Mouse (Mus musculus): Measurements from ENCODE around the gene Slc29a1.
"Not testable (repeated sequence)": the region's sequence is repeated elsewhere in the genome, so short reads cannot be mapped to it uniquely, and the experiment has no call there.

Gene Slc29a1

GRCm38 (mm10) chr17:45599446-45600242 is at the start of gene Slc29a1:
Gene Slc29a1, minus strand, starts transcription at chr17:45599606.
- peak; percentile 48 for DNase-seq

- DNase-seq: no peak
Measured at GRCm38 (mm10) chr17:45644185-45644584, 44.8 kb upstream of the Slc29a1 start.

- peak; percentile 92 for DNase-seq
Measured at GRCm38 (mm10) chr17:45642701-45643100, 43.3 kb upstream of the Slc29a1 start.

DNA sequence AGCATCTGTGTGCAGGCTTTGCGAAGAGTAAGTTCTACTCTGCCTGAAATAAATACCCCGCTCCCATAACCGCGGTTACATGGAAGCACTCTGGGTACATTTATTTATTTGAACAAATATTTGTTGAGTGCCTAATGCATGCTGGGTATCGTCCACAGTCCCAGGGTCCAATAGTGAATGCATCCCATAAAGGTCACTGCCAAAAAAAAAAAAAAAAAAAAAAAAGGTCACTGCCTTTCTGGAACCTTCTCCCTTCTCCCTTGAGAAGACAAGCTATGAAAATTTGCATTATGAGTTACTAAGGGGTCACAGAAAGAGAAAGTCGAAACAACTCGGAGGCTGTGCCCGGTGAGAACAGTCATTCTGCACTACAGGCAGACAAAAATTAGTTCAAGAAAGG is 42.6 kb upstream of the Slc29a1 start:
- no peak for DNase-seq

DNA sequence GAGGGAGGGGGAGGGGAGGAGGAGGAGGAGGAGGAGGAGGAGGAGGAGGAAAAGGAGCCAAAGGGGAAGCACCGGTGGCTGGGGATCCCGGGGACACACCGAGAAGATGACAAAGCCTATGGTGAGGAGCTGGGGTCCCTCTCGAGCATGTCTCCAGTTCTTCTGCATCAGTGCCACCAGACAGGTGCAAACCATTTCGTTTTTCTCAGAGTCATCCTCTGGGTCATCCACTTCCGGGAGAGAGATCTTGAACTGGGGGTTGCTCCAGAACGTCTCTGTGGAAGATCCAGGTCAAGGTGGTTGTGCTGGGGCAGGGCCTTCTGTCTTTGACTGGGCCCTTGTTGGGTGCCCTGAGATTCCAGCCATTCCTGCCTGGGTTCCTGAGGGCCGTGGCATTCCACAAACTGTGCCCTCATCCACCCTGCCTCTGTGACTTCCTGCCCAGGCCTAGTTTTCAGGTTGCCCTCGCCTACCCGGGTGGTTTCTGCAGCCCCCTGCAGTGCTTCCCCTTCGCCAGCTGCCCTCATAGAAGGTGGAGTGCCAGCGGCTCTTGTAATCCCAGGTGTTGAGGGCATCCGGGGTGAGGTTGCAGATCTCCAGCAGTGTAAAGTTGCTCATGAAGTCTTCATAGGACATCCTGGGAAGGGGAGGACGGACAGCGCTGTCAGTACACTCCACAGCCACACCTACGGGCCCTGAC is 39.3 kb upstream of the Slc29a1 start:
- peak; percentile 77 for DNase-seq

GRCm38 (mm10) chr17:45634033-45634432 is 34.6 kb upstream of the Slc29a1 start:
- DNase-seq: no peak

DNA sequence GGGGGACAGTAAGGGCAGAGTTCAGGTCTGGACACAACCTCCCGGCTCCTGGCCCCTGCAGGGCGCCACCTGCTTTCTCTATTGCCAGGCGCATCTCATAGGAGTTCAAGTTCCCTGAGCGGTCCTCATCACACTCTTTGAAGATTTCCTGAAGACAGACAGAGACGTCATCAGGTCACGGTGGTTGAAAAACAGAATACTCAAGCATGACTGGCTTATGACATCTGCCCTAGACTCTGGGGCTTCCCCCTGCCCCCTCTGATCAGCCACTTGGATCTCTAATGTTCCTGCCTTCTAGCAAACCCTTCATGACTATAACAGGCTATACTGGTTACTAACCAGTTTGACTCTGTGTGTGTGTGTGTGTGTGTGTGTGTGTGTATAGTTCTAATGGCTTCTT is 32.5 kb upstream of the Slc29a1 start:
- DNase-seq: no peak

GRCm38 (mm10) chr17:45630992-45631391 is 31.6 kb upstream of the Slc29a1 start:
- peak; percentile 26 for DNase-seq

DNA sequence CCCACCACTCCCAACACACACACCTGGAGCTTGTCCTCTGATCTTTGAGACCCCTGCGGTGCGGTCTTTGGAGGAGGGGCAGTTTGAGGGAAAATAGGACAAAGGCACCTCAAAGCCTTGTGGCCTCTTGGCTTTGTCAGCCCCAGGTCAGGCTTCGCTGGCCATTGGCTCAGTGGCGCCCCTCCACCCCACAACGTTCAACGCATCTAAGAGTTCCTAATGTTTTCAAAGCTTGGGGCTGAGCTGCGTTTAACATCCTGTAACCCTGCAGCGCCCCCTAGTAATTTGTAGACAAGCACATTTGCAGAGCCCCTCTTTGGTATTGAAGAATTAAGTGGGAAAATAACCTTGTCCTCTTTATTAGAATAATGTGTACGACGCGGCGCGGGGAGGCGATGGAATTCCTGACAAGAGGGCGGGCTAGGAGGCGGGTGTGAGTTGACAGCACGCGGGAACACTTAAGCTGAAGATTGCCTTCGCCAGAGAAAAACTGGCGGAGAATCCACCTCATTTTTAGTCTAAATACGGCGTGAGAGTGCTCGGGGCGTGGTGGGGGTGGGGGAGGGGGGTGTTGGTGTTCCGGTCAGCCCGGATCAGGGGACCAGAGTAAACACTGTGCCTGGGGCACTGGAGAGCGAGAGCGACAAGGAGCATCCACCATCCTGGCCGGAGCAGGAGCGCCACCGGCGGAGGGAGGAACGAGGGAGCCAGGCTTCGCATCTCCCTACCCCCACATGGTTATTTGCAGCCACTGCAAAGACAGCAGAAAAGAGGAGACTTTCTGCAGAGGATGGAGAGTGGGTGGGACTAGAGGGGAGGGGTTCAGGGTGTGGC is 30.7 kb upstream of the Slc29a1 start:
- peak; percentile 85 for DNase-seq

DNA sequence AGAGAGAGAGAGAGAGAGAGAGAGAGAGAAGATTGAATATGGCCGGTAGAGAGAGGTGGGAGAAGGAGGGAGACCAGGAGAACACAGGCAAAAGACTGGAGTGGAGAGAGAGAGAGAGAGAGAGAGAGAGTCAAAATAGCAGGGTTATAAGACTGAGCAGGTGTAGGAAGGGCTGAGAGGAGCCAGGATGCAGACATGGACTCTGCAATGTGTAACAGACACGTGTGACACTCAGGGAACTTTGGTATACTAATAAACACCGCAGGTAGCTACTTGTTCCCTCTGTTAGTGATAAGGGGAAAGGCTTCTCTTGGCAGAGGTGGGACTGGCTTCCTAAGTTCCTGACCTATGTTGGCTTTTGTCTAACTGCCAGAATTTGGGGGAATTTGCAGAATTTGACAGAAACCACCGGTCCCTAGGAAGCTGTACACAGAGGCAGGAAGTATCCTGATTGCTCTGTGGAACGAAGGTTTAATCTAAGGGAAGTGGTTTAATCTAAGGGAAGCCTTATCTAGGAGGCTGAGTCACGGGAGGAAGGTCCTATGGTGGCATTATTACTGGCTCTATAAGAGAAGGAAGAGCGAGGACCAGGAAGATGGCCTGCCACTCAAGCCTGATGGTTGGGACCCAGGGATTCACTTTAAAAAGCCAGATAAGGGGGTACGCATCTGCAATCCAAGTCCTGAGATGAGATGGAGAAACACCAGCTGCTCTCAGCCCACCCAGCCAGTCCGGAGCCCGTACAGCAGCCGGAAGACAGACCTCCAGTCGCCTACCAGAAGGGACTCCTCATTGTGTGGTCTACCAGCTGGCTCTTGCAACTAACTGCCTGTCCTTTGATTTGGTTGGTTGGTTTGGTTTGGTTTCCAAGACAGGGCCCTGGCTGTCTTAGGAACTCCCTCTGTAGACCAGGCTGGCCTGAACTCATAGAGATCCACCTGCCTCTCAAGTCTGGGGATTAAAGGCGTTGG is 29.8 kb upstream of the Slc29a1 start:
- no peak for DNase-seq

DNA sequence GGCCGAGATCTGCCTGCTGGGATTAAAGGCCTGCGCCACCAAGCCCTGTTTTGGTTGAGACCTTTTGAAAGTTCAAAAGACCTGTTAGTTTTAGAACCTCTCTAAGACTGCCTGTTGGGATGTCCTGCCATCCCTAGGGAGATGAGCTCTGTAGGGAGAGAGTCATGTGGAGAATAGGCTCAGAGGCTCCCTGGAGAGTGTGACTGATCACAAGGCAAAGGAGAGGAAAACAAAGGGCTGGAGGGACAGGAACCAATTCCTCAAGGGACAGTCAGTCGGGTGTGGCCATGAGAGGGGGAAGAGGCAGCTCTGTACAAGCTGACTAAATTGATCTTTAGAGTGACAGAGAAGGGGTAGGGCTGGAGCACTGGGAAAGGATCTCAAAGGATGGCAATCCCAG is 28.8 kb upstream of the Slc29a1 start:
- no peak for DNase-seq

DNA sequence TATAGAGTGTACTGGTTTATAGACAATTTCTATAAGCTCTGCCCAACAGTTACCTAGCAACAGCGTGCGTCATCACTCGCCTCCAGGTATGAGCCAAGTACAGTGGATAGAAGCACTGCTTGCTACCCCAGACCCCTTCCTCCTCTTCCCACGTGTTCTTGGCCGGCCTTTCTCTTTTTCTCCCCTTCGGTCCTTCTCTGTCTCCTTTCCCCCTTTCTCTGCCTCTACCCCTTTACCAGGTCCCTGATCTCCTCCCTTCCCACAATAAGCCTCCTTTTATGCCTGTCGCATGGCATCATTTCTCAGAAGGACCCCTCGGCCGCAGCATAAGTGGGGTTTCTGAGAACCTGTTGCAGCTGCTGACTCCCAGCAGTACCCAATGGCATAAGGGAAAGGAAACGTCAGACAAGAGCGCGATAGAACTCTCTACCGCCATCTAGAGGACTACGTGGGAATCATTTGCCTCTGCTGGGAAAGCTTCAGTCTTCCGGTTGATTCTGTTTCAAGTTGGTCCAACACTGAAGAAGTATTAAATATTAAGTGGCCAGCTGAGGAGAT is 27.2 kb upstream of the Slc29a1 start:
- DNase-seq: peak; percentile 76

GRCm38 (mm10) chr17:45623425-45623824 is 24.0 kb upstream of the Slc29a1 start:
- DNase-seq: not testable (repeated sequence)

- peak; percentile 61 for DNase-seq
Measured at GRCm38 (mm10) chr17:45619386-45620256, 20.2 kb upstream of the Slc29a1 start.

DNA sequence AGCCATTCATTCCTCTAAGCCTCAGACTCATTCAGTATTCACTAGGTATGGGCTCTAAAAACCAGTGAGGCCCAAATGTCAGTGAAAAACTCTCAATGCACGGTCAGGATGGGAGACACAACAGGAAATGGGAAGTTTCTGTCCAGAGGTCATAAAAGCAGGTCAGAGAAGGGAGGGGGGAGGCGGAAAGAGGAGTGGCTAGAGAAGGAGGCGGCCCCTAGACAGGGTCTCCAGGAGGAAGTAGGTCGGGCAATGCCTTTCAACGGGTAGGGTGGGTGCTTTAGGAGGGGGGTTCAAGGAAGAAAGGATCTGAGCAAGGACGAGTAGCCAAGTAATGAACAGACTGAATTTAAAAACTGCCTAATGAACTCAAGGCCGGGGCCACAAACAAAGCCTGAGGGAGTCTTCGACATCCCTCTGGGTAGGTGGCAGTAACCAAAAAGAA is 19.6 kb upstream of the Slc29a1 start:
- DNase-seq: peak; percentile 73

GRCm38 (mm10) chr17:45617655-45618054 is 18.2 kb upstream of the Slc29a1 start:
- DNase-seq: no peak

DNA sequence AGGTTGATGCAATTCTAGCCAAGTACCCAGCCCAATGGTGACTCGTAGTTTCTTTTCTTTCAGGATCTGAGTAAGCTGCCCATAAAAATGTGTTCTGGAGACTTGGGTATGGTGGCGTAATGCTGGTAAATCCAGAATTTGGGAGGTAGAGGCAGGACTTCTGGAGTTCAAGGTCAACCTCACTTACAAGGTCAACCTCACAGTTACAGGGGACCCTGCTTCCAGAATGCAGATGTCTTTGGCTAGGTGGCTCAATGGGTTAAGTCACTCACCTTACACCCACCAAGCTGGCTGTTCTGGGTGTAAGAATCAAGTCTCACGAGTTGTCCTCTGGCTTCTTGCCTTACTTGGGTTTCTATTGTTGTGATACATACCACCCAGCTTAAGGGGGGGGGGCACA is 17.3 kb upstream of the Slc29a1 start:
- DNase-seq: no peak

DNA sequence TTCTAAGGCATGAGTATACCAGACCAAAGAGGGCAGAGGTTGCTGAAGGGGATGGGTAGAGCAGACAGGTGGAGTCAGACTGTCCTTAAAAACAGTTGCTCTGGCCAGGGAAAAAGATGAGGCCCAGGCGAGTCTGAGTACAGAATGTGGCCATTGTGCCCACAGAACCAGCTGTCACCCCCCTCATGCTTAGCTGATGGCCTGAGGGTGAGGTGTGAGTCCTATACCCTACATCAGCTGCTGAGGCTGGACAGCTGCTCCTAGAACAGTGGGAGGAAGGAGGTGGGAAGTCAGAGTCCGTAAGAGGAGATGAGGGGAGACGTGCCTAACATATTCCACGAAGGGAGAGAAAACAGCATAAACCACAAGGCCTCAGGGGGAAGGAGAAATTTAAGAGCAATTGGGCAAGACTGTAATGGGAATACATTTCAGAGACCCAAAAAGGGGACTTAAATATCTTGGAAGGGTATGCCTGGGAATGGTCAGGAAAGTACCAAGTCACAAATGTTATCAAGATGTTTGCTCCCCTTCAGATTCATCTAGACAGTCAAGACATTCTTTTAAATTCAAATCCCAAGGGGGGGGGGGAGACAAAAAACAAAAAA is 16.7 kb upstream of the Slc29a1 start:
- no peak for DNase-seq

- DNase-seq: no peak
Measured at GRCm38 (mm10) chr17:45612921-45613320, 13.5 kb upstream of the Slc29a1 start.

DNA sequence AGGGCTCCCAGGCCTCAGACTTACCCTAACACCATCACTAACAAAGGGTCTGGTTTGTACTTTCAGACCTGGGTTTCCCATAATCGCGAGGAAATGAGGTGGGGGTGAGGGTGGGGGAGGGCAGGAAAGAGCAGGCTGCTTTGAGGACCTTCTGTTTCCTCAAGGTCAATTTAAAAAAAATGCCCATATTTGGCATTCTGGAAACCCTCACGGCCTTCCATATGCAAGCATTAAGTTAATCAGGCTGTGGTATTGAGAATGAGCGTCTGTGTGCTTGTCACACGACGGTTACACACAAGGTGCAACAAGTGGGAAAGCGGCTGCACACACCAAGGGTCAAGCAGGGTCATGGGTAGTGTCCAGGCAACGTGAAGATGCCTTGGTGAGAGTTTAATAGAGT is 12.6 kb upstream of the Slc29a1 start:
- DNase-seq: no peak
